Mouse (Mus musculus) MEL (cell line): ENCODE measurements around the gene Pdlim4. TPM values are rescaled to one million over a fixed set of nuclear protein-coding genes. Genes with fewer than 3 reads are reported as not detected.

Experiments used
- DNase-seq: peaks from one replicate; pipeline ENCODE4 v3.0.0; 2011; ENCODE audit warnings: low read depth, low spot score
- H3K27ac ChIP-seq: 2 replicates; pipeline ENCODE4 v1.5.1; 2012; ENCODE audit warnings: low read depth, mild to moderate bottlenecking, control low read depth, low read length, moderate library complexity; ENCODE audit not compliant: control insufficient read depth
- H3K27me3 ChIP-seq, 2 experiments: fragments of 150-350 bp in 1 of 2; sonication (generic) in 1 of 2; 2 replicates each; pipeline ENCODE4 v1.6.1; 2012; ENCODE audit warnings: low read length in 2 of 2, mild to moderate bottlenecking in 2 of 2, improper control_type of control experiment in 1 of 2, moderate library complexity in 1 of 2; ENCODE audit not compliant: insufficient read depth in 2 of 2, control insufficient read depth in 1 of 2
- H3K36me3 ChIP-seq, 2 experiments: 2 replicates each; pipeline ENCODE4 v1.6.1; 2012 to 2014; ENCODE audit warnings: low read length in 2 of 2, improper control_type of control experiment in 1 of 2, inconsistent platforms in 1 of 2, mild to moderate bottlenecking in 1 of 2; ENCODE audit not compliant: insufficient read depth in 2 of 2, control insufficient read depth in 1 of 2
- H3K4me1 ChIP-seq, 2 experiments: fragments of 150-350 bp in 1 of 2; sonication (generic) in 1 of 2; 2 replicates each; pipeline ENCODE4 v1.6.1; 2012; ENCODE audit warnings: low read length in 2 of 2, improper control_type of control experiment in 1 of 2, mild to moderate bottlenecking in 1 of 2; ENCODE audit not compliant: insufficient read depth in 2 of 2, control insufficient read depth in 1 of 2
- H3K4me3 ChIP-seq, 2 experiments: fragments of 150-350 bp in 1 of 2; sonication (generic) in 1 of 2; 2 replicates each; pipeline ENCODE4 v1.5.1; 2012; ENCODE audit warnings: low read depth in 2 of 2, low read length in 2 of 2, mild to moderate bottlenecking in 2 of 2, moderate library complexity in 2 of 2, control low read depth in 1 of 2, improper control_type of control experiment in 1 of 2; ENCODE audit not compliant: control insufficient read depth in 1 of 2, insufficient read depth in 1 of 2
- H3K79me2 ChIP-seq: 2 replicates; pipeline ENCODE4 v1.6.1; 2012; ENCODE audit warnings: mild to moderate bottlenecking, low read length, moderate library complexity; ENCODE audit not compliant: control insufficient read depth, poor library complexity, insufficient read depth
- H3K9ac ChIP-seq: 2 replicates; pipeline ENCODE4 v1.6.1; 2012; ENCODE audit warnings: low read depth, mild to moderate bottlenecking, control low read depth, low read length, moderate library complexity; ENCODE audit not compliant: control insufficient read depth, poor library complexity, severe bottlenecking
- H3K9me3 ChIP-seq: fragments of 150-350 bp; sonication (generic); replicated peaks from 2 replicates; pipeline ENCODE4 v1.6.1; 2012; ENCODE audit warnings: mild to moderate bottlenecking, low read length, improper control_type of control experiment, moderate library complexity; ENCODE audit not compliant: insufficient read depth
- CHD1 ChIP-seq: IDR thresholded peaks from 2 replicates; pipeline ENCODE4 v1.6.1; 2012; ENCODE audit warnings: low read depth, mild to moderate bottlenecking, inconsistent platforms, low read length, improper control_type of control experiment
- CHD2 ChIP-seq: IDR thresholded peaks from 2 replicates; pipeline ENCODE4 v1.6.1; 2011; ENCODE audit warnings: low read length, improper control_type of control experiment
- ELF1 ChIP-seq: IDR thresholded peaks from 2 replicates; pipeline ENCODE4 v1.6.1; 2014; ENCODE audit warnings: low read depth, mild to moderate bottlenecking, inconsistent platforms, low read length, improper control_type of control experiment, moderate library complexity
- HCFC1 ChIP-seq: IDR thresholded peaks from 2 replicates; pipeline ENCODE4 v1.6.1; 2012; ENCODE audit warnings: low read depth, mild to moderate bottlenecking, inconsistent platforms, low read length, improper control_type of control experiment, moderate library complexity
- JUND ChIP-seq: IDR thresholded peaks from 2 replicates; pipeline ENCODE4 v1.6.1; 2011; ENCODE audit warnings: low read depth, mild to moderate bottlenecking, improper control_type of control experiment, low read length
- MAFK ChIP-seq: IDR thresholded peaks from 2 replicates; pipeline ENCODE4 v1.6.1; 2011; ENCODE audit warnings: low read depth, mild to moderate bottlenecking, low read length, improper control_type of control experiment, borderline replicate concordance
- MAX ChIP-seq: IDR thresholded peaks from 2 replicates; pipeline ENCODE4 v1.6.1; 2011; ENCODE audit warnings: low read length, improper control_type of control experiment
- MAZ ChIP-seq: IDR thresholded peaks from 2 replicates; pipeline ENCODE4 v1.6.1; 2012; ENCODE audit warnings: low read depth, mild to moderate bottlenecking, inconsistent platforms, low read length, improper control_type of control experiment
- MEF2A ChIP-seq: IDR thresholded peaks from 2 replicates; pipeline ENCODE4 v1.6.1; 2014; ENCODE audit warnings: low read depth, mild to moderate bottlenecking, inconsistent platforms, low read length, improper control_type of control experiment; ENCODE audit not compliant: poor library complexity, insufficient replicate concordance, severe bottlenecking; ENCODE audit errors: extremely low read depth
- MXI1 ChIP-seq: IDR thresholded peaks from 2 replicates; pipeline ENCODE4 v1.6.1; 2011; ENCODE audit warnings: mild to moderate bottlenecking, low read depth, low read length, improper control_type of control experiment
- MYB ChIP-seq: IDR thresholded peaks from 2 replicates; pipeline ENCODE4 v1.6.1; 2011; ENCODE audit warnings: mild to moderate bottlenecking, low read depth, low read length, improper control_type of control experiment
- MYC ChIP-seq: IDR thresholded peaks from 2 replicates; pipeline ENCODE4 v1.6.1; 2011; ENCODE audit warnings: low read depth, mild to moderate bottlenecking, low read length, improper control_type of control experiment, moderate library complexity
- NELFE ChIP-seq: IDR thresholded peaks from 2 replicates; pipeline ENCODE4 v1.6.1; 2011; ENCODE audit warnings: low read depth, low read length, improper control_type of control experiment
- NRF1 ChIP-seq: IDR thresholded peaks from 2 replicates; pipeline ENCODE4 v1.6.1; 2014; ENCODE audit warnings: low read depth, mild to moderate bottlenecking, inconsistent platforms, low read length, improper control_type of control experiment, moderate library complexity; ENCODE audit not compliant: poor library complexity, insufficient read depth, severe bottlenecking
- POLR2A ChIP-seq, 2 experiments: IDR thresholded peaks; 2 replicates each; pipeline ENCODE4 v1.6.1; 2011 to 2012; ENCODE audit warnings: low read length in 2 of 2, mild to moderate bottlenecking in 2 of 2, control low read depth in 1 of 2, improper control_type of control experiment in 1 of 2, low read depth in 1 of 2, moderate library complexity in 1 of 2; ENCODE audit not compliant: control insufficient read depth in 1 of 2, insufficient read depth in 1 of 2, poor library complexity in 1 of 2
- POLR2AphosphoS2 ChIP-seq: IDR thresholded peaks from 2 replicates; pipeline ENCODE4 v1.6.1; 2011; ENCODE audit warnings: low read length, improper control_type of control experiment
- POLR2AphosphoS5 ChIP-seq: IDR thresholded peaks from 2 replicates; pipeline ENCODE4 v1.6.1; 2012; ENCODE audit warnings: low read depth, borderline replicate concordance, mild to moderate bottlenecking, inconsistent platforms, low read length, moderate library complexity, mixed read lengths
- RCOR1 ChIP-seq: IDR thresholded peaks from 2 replicates; pipeline ENCODE4 v1.6.1; 2012; ENCODE audit warnings: low read depth, mild to moderate bottlenecking, inconsistent platforms, low read length, improper control_type of control experiment
- SMC3 ChIP-seq: IDR thresholded peaks from 2 replicates; pipeline ENCODE4 v1.6.1; 2011; ENCODE audit warnings: low read depth, low read length, improper control_type of control experiment
- TBP ChIP-seq: IDR thresholded peaks from 2 replicates; pipeline ENCODE4 v1.8.0; 2011; ENCODE audit warnings: low read depth, low read length, improper control_type of control experiment
- TCF12 ChIP-seq: IDR thresholded peaks from 2 replicates; pipeline ENCODE4 v1.6.1; 2014; ENCODE audit warnings: low read depth, mild to moderate bottlenecking, inconsistent platforms, low read length, improper control_type of control experiment, moderate library complexity
- UBTF ChIP-seq: IDR thresholded peaks from 2 replicates; pipeline ENCODE4 v1.6.1; 2012; ENCODE audit warnings: low read depth, mild to moderate bottlenecking, inconsistent platforms, low read length, improper control_type of control experiment, moderate library complexity, borderline replicate concordance; ENCODE audit not compliant: insufficient read depth
- USF1 ChIP-seq: IDR thresholded peaks from 2 replicates; pipeline ENCODE4 v1.6.1; 2014; ENCODE audit warnings: low read depth, mild to moderate bottlenecking, inconsistent platforms, low read length, improper control_type of control experiment, moderate library complexity
- USF2 ChIP-seq, 2 experiments: IDR thresholded peaks; 2 replicates each; pipeline ENCODE4 v1.6.1; 2011 to 2012; ENCODE audit warnings: improper control_type of control experiment in 2 of 2, low read length in 2 of 2, borderline replicate concordance in 1 of 2, inconsistent platforms in 1 of 2, low read depth in 1 of 2, mild to moderate bottlenecking in 1 of 2; ENCODE audit not compliant: insufficient read depth in 1 of 2
- ZC3H11A ChIP-seq: IDR thresholded peaks from 2 replicates; pipeline ENCODE4 v1.6.1; 2012; ENCODE audit warnings: low read depth, mild to moderate bottlenecking, inconsistent platforms, low read length, improper control_type of control experiment
- ZKSCAN1 ChIP-seq: IDR thresholded peaks from 2 replicates; pipeline ENCODE4 v1.6.1; 2012; ENCODE audit warnings: low read depth, mild to moderate bottlenecking, inconsistent platforms, low read length, improper control_type of control experiment, moderate library complexity
- ZMIZ1 ChIP-seq: IDR thresholded peaks from 2 replicates; pipeline ENCODE4 v1.6.1; 2012; ENCODE audit warnings: low read depth, mild to moderate bottlenecking, inconsistent platforms, low read length, improper control_type of control experiment, moderate library complexity
- polyA plus RNA-seq, 2 experiments: library from polyadenylated mRNA; stranded (reverse) in 1 of 2; unstranded in 1 of 2; fragments of >175 nt in 1 of 2; fragments of >200 nt in 1 of 2; gene quantifications; 2 replicates each; pipeline versions ENCODE4 v1.2.1 to v1.2.4; 2012; ENCODE audit warnings: low replicate concordance in 2 of 2, low read depth in 1 of 2; ENCODE audit not compliant: insufficient read length in 2 of 2, insufficient read depth in 1 of 2, missing spikeins in 1 of 2
- total RNA-seq: library from RNA; depleted of rRNA; stranded (reverse); fragments of 300-350 nt; gene quantifications from 2 replicates; pipeline ENCODE4 v1.2.3, GENCODE M21; 2012

The Pdlim4 gene
- total and polyA plus RNA-seq, 3 experiments: 0.70 TPM; not detected in 2

- H3K79me2 ChIP-seq: no peaks in the 10 kb centered on the region
- H3K9ac ChIP-seq: no peak overlapping the region
- H3K27me3 ChIP-seq: no peaks in the 10 kb centered on the region
- TF ChIP-seq ZKSCAN1: no peak
- TF ChIP-seq ELF1: no peak
- no peak for TF ChIP-seq POLR2AphosphoS5
- no peak for TF ChIP-seq ZMIZ1
- no peak for TF ChIP-seq SMC3
- no peak for TF ChIP-seq POLR2A (IDR thresholded peaks at IDR 0.05; ENCODE audit: control insufficient read depth in 1 of 2, insufficient read depth in 1 of 2, low read depth in 1 of 2, low read length in 2 of 2, poor library complexity in 1 of 2)
- TF ChIP-seq NELFE: no peak
- TF ChIP-seq UBTF: no peak
- TF ChIP-seq MAZ: no peak
- TF ChIP-seq POLR2AphosphoS2: no peak
- no peak for TF ChIP-seq MAX
- no peak for TF ChIP-seq MXI1
- TF ChIP-seq USF2 (IDR thresholded peaks at IDR 0.05; ENCODE audit: borderline replicate concordance in 1 of 2, insufficient read depth in 1 of 2, low read depth in 1 of 2, low read length in 2 of 2): no peak
- TF ChIP-seq RCOR1: no peak
- no peak for TF ChIP-seq MYB
- TF ChIP-seq HCFC1: no peak
- TF ChIP-seq MAFK: no peak
- TF ChIP-seq MYC: no peak
- H3K27ac ChIP-seq: no peak overlapping the region
- H3K4me3 ChIP-seq: no peak overlapping the region
- no peak for DNase-seq
- H3K4me1 ChIP-seq: no peaks in the 10 kb centered on the region
- H3K36me3 ChIP-seq: no peaks in the 10 kb centered on the region
- no peaks in the 10 kb centered on the region for H3K9me3 ChIP-seq
These were observed 55.9 kb downstream of the Pdlim4 start for GRCm38 (mm10) chr11:54012961-54013360.

GRCm38 (mm10) chr11:54011255-54011654 is 57.6 kb downstream of the Pdlim4 start:
- no peaks in the 10 kb centered on the region for H3K9me3 ChIP-seq
- no peak overlapping the region for H3K27ac ChIP-seq
- no peaks in the 10 kb centered on the region for H3K27me3 ChIP-seq
- DNase-seq: no peak
- no peak for TF ChIP-seq TBP
- TF ChIP-seq MYB: no peak
- no peak for TF ChIP-seq MAX
- no peak for TF ChIP-seq RCOR1
- no peak for TF ChIP-seq CHD2
- TF ChIP-seq MEF2A: no peak
- TF ChIP-seq USF1: no peak
- no peak for TF ChIP-seq ZC3H11A
- TF ChIP-seq JUND: no peak
- no peak for TF ChIP-seq MXI1
- TF ChIP-seq POLR2A (IDR thresholded peaks at IDR 0.05; ENCODE audit: control insufficient read depth in 1 of 2, insufficient read depth in 1 of 2, low read depth in 1 of 2, low read length in 2 of 2, poor library complexity in 1 of 2): no peak
- TF ChIP-seq TCF12: no peak
- no peak for TF ChIP-seq CHD1
- TF ChIP-seq NRF1: no peak
- H3K79me2 ChIP-seq: no peaks in the 10 kb centered on the region
- H3K4me3 ChIP-seq: no peak overlapping the region
- no peak overlapping the region for H3K9ac ChIP-seq
- H3K36me3 ChIP-seq: no peaks in the 10 kb centered on the region
- no peaks in the 10 kb centered on the region for H3K4me1 ChIP-seq
